Mouse (Mus musculus) neural tube, embryonic 13.5 days (tissue): ENCODE measurements at regions not wholly inside any gene's neighbourhood (a gene's known extent, or its start where the extent isn't known, plus 50 kb on each side); places are given as distances from the start of the nearest gene placed in this dataset.

Experiments
- ATAC-seq: fragments of 200-750 bp; cut with Nextera tagmentation; 2 replicates; pipeline ENCODE4 v1.8.0; 2017; ENCODE audit warnings: low read depth, mild to moderate bottlenecking, moderate TSS enrichment, moderate library complexity
- H3K27ac ChIP-seq: fragments of 300-500 bp; sonication (generic); replicated peaks from 2 replicates; pipeline ENCODE4 v1.5.1; 2015; ENCODE audit warnings: moderate library complexity, mild to moderate bottlenecking, inconsistent platforms
- H3K27me3 ChIP-seq: fragments of 300-500 bp; sonication (generic); 2 replicates; pipeline ENCODE4 v1.6.1; 2015; ENCODE audit warnings: mild to moderate bottlenecking, inconsistent platforms
- H3K36me3 ChIP-seq: fragments of 300-500 bp; sonication (generic); 2 replicates; pipeline ENCODE4 v1.6.1; 2015; ENCODE audit warnings: mild to moderate bottlenecking, inconsistent platforms
- H3K4me1 ChIP-seq: fragments of 300-500 bp; sonication (generic); replicated peaks from 2 replicates; pipeline ENCODE4 v1.6.1; 2015; ENCODE audit warnings: inconsistent platforms
- H3K4me2 ChIP-seq: fragments of 300-500 bp; sonication (generic); 2 replicates; pipeline ENCODE4 v1.6.1; 2015; ENCODE audit warnings: inconsistent platforms, mild to moderate bottlenecking, moderate library complexity
- H3K4me3 ChIP-seq: fragments of 300-500 bp; sonication (generic); 2 replicates; pipeline ENCODE4 v1.5.1; 2015; ENCODE audit warnings: mild to moderate bottlenecking, inconsistent platforms
- H3K9ac ChIP-seq: fragments of 300-500 bp; sonication (generic); 2 replicates; pipeline ENCODE4 v1.6.1; 2015; ENCODE audit warnings: moderate library complexity, mild to moderate bottlenecking, inconsistent platforms
- H3K9me3 ChIP-seq: fragments of 300-500 bp; sonication (generic); 2 replicates; pipeline ENCODE4 v1.6.1; 2016; ENCODE audit warnings: inconsistent platforms
- whole genome bisulfite sequencing: fragments of 180-500 bp; shearing (Covaris S2); methylation state at CpG from one replicate; pipeline ENCODE4 v1.1.7; 2015; 5-methylcytosine and 5-hydroxymethylcytosine counted together

GRCm38 (mm10) chr13:99847531-99847930 lies 53.4 kb downstream of the Cartpt start:
- no peak overlapping the region for H3K9ac ChIP-seq
- H3K4me2 ChIP-seq = no peak overlapping the region
- H3K27ac ChIP-seq = no peak overlapping the region
- peaks cover under 1% of the 10 kb centered on the region for H3K4me1 ChIP-seq
- no peaks in the 10 kb centered on the region for H3K36me3 ChIP-seq
- WGBS = 52% methylated on average over 13 of the region's 13 CpGs
- no peak overlapping the region for H3K4me3 ChIP-seq
- H3K27me3 ChIP-seq = no peaks in the 10 kb centered on the region
- H3K9me3 ChIP-seq = no peaks in the 10 kb centered on the region
- no peak for ATAC-seq

- H3K27me3 ChIP-seq = no peaks in the 10 kb centered on the region
- H3K36me3 ChIP-seq = no peaks in the 10 kb centered on the region
- H3K27ac ChIP-seq = no peak overlapping the region
- 28% methylated on average over 9 of the region's 9 CpGs for WGBS
- peaks cover 37% of the 10 kb centered on the region for H3K4me1 ChIP-seq
- 0 out of 2 replicates have a peak overlapping the region, but pooled peaks have one; percentile 12 for H3K9ac ChIP-seq
- no peak overlapping the region for H3K4me3 ChIP-seq
- peak; percentile 70 for ATAC-seq
- H3K9me3 ChIP-seq = no peaks in the 10 kb centered on the region
- H3K4me2 ChIP-seq = no peak overlapping the region
Observed at GRCm38 (mm10) chr13:99842626-99843025, 58.3 kb downstream of the Cartpt start.

DNA sequence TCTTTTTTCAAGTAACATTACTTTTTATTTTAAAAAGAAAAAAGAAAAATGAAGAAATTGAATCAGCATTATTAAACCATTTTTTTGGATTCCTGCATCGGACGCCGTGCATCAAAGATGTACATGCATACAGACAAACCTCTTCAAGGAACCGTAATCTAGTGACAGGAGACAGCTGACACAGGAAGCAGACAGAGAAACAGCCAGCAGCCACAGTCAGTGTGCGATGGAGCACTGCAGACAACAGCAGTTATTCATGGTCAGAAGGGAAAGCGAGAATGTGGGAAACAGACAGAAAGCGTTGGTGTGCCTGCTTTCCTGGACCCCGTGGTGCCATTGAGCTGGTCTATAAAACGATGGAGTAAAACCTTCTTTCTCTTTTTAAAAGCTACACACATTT lies 61.4 kb downstream of the Cartpt start:
- Histone ChIP-seq H3K9ac (peak overlapping the region; percentile 54), H3K27ac (peak overlapping the region; percentile 84), H3K9me3 (0 out of 2 replicates have a peak, but pooled peaks cover under 1% of the 10 kb centered on the region), H3K36me3 (no peaks in the 10 kb centered on the region), H3K4me2 (peak overlapping the region; percentile 40), H3K27me3 (no peaks in the 10 kb centered on the region), H3K4me3 (no peak overlapping the region), H3K4me1 (peaks cover 50% of the 10 kb centered on the region)
- 21% methylated on average over 9 of the region's 9 CpGs for WGBS
- ATAC-seq = peak; percentile 41

GRCm38 (mm10) chr13:99837772-99838425 lies 63.0 kb downstream of the Cartpt start:
- ATAC-seq = peak; percentile 89
- no peaks in the 10 kb centered on the region for H3K27me3 ChIP-seq
- H3K4me1 ChIP-seq = peaks cover 50% of the 10 kb centered on the region
- H3K9ac ChIP-seq = peak overlapping the region; percentile 49; the same call in 1 of the 2 replicates
- H3K9me3 ChIP-seq = peaks cover 6% of the 10 kb centered on the region; the same call in 1 of the 2 replicates
- 0 out of 2 replicates have a peak overlapping the region, but pooled peaks have one; percentile 7 for H3K4me2 ChIP-seq
- H3K27ac ChIP-seq = peak overlapping the region; percentile 35
- no peak overlapping the region for H3K4me3 ChIP-seq
- 33% methylated on average over 11 of the region's 11 CpGs for WGBS
- H3K36me3 ChIP-seq = no peaks in the 10 kb centered on the region

DNA sequence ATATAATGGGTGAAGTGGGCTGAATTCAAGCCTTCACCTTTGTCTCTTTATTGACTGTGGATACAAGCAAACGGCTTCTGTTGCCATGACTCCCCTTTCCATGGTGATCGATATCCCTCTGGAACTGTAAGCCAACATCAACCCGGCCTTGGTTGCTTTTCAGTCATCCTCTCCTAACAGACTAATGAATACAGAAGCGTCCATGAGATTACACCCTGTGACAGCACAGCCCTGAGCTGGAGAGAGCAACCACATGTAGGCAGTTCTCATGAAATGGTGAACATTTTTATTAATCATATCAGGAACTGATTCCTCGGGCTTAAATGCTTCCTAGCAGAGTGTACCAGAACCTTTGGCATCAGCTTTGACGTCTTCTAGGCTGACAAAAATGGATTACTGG lies 63.7 kb downstream of the Cartpt start:
- peaks cover 6% of the 10 kb centered on the region; the same call in 1 of the 2 replicates for H3K9me3 ChIP-seq
- no peak overlapping the region for H3K4me3 ChIP-seq
- H3K27ac ChIP-seq = 0 out of 2 replicates have a peak overlapping the region, but pooled peaks have one; percentile 35
- peak; percentile 38; the same call in 1 of the 2 replicates for ATAC-seq
- WGBS = 48% methylated on average over 6 of the region's 6 CpGs
- no peak overlapping the region for H3K4me2 ChIP-seq
- no peaks in the 10 kb centered on the region for H3K36me3 ChIP-seq
- no peaks in the 10 kb centered on the region for H3K27me3 ChIP-seq
- H3K9ac ChIP-seq = no peak overlapping the region
- peaks cover 46% of the 10 kb centered on the region for H3K4me1 ChIP-seq

- no peak overlapping the region for H3K27ac ChIP-seq
- H3K9ac ChIP-seq = no peak overlapping the region
- peaks cover 40% of the 10 kb centered on the region for H3K4me1 ChIP-seq
- 82% methylated on average over 5 of the region's 5 CpGs for WGBS
- H3K27me3 ChIP-seq = no peaks in the 10 kb centered on the region
- peaks cover 6% of the 10 kb centered on the region; the same call in 1 of the 2 replicates for H3K9me3 ChIP-seq
- no peak overlapping the region for H3K4me2 ChIP-seq
- no peaks in the 10 kb centered on the region for H3K36me3 ChIP-seq
- H3K4me3 ChIP-seq = no peak overlapping the region
- ATAC-seq = no peak
Observed at GRCm38 (mm10) chr13:99836586-99836985, 64.3 kb downstream of the Cartpt start.

DNA sequence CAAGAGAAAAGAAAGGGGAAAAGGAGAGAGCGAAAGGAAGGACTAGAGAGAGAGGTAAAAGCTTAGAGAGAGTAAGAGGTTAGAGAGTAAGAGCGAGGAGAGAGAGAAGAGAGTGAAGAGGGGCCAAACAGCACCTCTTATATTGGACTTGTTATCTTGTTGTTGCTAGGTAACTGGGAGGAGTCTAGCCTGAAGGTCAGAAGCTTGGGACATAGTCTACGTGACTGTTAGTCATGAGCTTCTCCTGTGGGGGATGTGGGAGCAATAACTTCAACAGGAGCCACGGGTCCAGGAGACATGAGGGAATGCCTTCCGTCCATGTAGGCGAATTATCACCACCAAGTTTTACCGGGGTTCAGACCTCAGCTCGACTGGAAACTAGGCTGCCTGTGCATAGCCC lies 65.4 kb downstream of the Cartpt start:
- Histone ChIP-seq H3K27me3 (no peaks in the 10 kb centered on the region), H3K36me3 (no peaks in the 10 kb centered on the region), H3K9me3 (peaks cover 6% of the 10 kb centered on the region; the same call in 1 of the 2 replicates), H3K4me1 (peaks cover 40% of the 10 kb centered on the region), H3K4me3 (no peak overlapping the region), H3K9ac (no peak overlapping the region), H3K4me2 (no peak overlapping the region), H3K27ac (no peak overlapping the region)
- WGBS = 93% methylated on average over 8 of the region's 8 CpGs
- ATAC-seq = no peak

DNA sequence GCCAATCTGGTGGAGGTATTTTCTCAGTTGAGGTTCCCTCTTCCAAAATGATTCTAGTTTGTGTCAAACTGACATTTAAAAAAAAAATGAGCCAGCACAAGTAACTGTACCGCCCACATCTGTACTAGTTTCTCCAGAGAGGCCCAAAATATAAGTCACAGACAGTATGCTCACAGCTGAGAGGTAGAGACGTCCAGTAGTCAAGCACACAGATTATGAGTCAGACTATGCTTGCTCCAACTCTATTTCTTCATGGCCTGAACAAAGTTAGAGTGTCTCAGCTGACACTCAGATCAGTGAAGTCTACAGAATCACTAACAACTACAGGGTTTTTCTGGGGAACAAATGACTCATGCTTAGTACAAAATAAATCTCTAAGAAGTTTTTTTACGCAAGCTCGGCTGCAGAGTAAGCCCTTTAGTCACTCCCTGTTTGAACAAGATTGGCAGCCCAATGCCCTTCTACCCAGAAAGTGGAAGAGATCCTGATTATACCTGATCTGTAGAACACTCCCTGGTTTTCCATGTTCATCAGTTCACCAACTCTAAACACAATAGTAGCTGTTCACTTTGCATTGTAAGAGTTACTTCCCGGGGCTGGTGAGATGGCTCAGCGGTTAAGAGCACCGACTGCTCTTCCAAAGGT lies 70.7 kb downstream of the Cartpt start:
- H3K27ac ChIP-seq = no peak overlapping the region
- no peak overlapping the region for H3K4me3 ChIP-seq
- H3K9me3 ChIP-seq = peaks cover 6% of the 10 kb centered on the region; the same call in 1 of the 2 replicates
- H3K4me1 ChIP-seq = no peaks in the 10 kb centered on the region
- 90% methylated on average over 7 of the region's 7 CpGs for WGBS
- H3K4me2 ChIP-seq = no peak overlapping the region
- H3K36me3 ChIP-seq = no peaks in the 10 kb centered on the region
- H3K27me3 ChIP-seq = no peaks in the 10 kb centered on the region
- no peak for ATAC-seq
- H3K9ac ChIP-seq = no peak overlapping the region

GRCm38 (mm10) chr13:99827573-99827972 lies 73.3 kb downstream of the Cartpt start:
- Histone ChIP-seq H3K9ac (no peak overlapping the region), H3K27me3 (no peaks in the 10 kb centered on the region), H3K4me2 (no peak overlapping the region), H3K4me3 (no peak overlapping the region), H3K36me3 (no peaks in the 10 kb centered on the region), H3K27ac (no peak overlapping the region), H3K4me1 (no peaks in the 10 kb centered on the region), H3K9me3 (no peaks in the 10 kb centered on the region)
- ATAC-seq = no peak
- WGBS = 86% methylated on average over 7 of the region's 7 CpGs

- Histone ChIP-seq H3K4me2 (no peak overlapping the region), H3K4me1 (no peaks in the 10 kb centered on the region), H3K27me3 (no peaks in the 10 kb centered on the region), H3K9ac (no peak overlapping the region), H3K9me3 (no peaks in the 10 kb centered on the region), H3K4me3 (no peak overlapping the region), H3K27ac (no peak overlapping the region), H3K36me3 (no peaks in the 10 kb centered on the region)
- 67% methylated on average over 8 of the region's 8 CpGs for WGBS
- no peak for ATAC-seq
Observed at GRCm38 (mm10) chr13:99824625-99825024, 76.3 kb downstream of the Cartpt start.

DNA sequence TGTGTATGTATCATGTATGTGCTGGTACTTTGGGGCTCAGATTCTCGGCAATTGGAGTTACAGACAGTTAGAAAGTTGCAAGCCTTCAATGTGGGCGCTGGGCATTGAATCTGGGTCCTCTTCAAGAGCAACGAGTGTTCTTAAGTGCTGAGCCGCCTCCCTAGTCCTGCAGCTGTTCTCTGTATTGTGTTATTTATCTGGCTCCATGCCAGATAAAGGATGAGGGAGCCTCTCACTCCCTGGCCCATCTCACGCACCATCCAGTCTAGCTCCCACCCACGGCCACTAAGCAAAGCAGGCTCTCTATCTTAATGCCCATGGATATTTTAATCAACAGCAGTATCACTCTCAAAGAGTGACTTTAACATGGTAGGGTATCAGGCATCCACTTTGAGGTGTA lies 84.2 kb downstream of the Cartpt start:
- 57% methylated on average over 6 of the region's 6 CpGs for WGBS
- Histone ChIP-seq H3K4me2 (no peak overlapping the region), H3K27me3 (no peaks in the 10 kb centered on the region), H3K36me3 (no peaks in the 10 kb centered on the region), H3K4me3 (no peak overlapping the region), H3K9me3 (no peaks in the 10 kb centered on the region), H3K4me1 (peaks cover 4% of the 10 kb centered on the region; the same call in 1 of the 2 replicates), H3K27ac (no peak overlapping the region), H3K9ac (no peak overlapping the region)
- ATAC-seq = no peak

DNA sequence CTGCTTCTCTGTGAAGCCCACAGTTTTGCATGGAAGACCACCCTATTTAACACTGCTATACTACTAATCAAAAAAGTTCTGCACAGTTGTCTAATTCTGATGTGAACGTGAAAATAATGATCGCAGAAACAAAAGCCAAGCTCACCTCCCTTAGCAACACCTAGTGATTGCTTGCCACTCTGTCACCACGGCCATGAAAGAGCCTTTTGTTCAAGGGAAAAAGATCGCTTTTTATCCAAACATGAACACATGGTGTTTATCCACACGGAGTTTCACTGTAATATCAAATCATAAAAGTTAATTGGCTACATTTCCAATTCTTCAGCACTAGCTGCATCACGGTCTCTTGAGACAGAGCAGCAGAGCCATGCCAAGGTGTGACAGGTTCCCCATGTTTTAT lies 85.1 kb downstream of the Cartpt start:
- Histone ChIP-seq H3K27ac (no peak overlapping the region), H3K4me3 (no peak overlapping the region), H3K36me3 (no peaks in the 10 kb centered on the region), H3K9me3 (no peaks in the 10 kb centered on the region), H3K4me2 (no peak overlapping the region), H3K4me1 (peaks cover 4% of the 10 kb centered on the region; the same call in 1 of the 2 replicates), H3K9ac (no peak overlapping the region), H3K27me3 (no peaks in the 10 kb centered on the region)
- no peak for ATAC-seq
- 67% methylated on average over 6 of the region's 6 CpGs for WGBS
